Mouse (Mus musculus): ENCODE results near the gene Pyroxd1. TPM values are rescaled to one million over a fixed set of nuclear protein-coding genes. Genes with fewer than 3 reads are reported as not detected.

Pyroxd1 gene
- polyA plus RNA-seq (2015; fragmentation: Nextera tagmentation; extraction: Ambion mirVana), result 13.8 and 18.9 TPM in 2 replicates

DNA sequence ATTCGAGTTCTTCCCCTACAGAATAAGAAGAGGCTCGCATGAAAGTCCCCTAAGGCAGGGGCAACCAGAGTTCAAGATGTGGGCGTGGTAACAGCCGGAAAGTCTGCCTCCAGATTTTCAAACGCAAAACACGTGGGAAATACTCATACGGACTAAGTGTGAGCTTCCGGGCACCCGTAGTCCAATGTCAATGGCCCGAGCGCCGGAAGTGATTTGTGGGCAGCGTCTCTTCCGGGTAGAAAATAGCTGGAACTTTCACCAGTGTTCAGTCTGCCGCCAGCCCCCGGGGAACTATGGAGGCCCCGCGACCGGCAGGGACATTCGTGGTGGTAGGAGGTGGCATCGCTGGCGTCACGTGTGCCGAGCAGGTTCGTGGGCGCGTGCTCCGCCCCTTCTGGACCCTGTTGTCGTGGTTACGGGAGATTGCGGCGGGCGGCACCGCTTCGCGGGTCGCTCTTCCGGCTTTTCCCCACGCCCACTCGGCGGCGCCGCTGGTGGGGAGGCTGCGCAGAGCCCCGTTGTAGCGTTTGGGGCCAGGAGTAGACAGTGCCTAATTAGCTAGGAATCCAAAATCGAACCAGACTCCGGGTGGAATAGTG is at the start of gene Pyroxd1:
TSS of gene Pyroxd1 (plus strand) at position 215 of the 599 bp plus-strand sequence.

DNA sequence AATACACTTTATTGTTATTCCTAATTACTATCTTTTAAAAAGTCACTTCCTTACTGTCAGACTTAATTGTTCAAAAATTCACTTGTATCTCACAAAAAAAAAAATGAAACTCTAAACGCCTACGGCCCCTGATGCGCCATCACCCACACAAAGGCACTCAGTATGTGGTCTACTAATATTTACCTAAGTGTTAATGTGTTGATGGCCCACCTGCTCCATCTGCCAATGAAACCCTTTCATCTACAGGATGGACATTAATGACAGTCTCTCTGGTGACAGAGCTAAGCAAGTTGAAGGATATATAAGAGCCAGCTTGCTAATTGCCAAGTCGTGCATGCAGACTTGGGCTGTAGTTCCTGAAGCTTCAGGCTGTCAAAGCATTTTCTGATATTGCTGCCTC is 47.4 kb upstream of the Pyroxd1 start, which contains the start of gene Iapp:
TSS of gene Iapp (plus strand) at position 326 of the 400 bp plus-strand sequence.

GRCm38 (mm10) chr6:142322881-142323280 is 22.6 kb upstream of the Pyroxd1 start, which contains the start of gene Slco1a5:
Gene Slco1a5, minus strand, starts transcription at chr6:142322981.

DNA sequence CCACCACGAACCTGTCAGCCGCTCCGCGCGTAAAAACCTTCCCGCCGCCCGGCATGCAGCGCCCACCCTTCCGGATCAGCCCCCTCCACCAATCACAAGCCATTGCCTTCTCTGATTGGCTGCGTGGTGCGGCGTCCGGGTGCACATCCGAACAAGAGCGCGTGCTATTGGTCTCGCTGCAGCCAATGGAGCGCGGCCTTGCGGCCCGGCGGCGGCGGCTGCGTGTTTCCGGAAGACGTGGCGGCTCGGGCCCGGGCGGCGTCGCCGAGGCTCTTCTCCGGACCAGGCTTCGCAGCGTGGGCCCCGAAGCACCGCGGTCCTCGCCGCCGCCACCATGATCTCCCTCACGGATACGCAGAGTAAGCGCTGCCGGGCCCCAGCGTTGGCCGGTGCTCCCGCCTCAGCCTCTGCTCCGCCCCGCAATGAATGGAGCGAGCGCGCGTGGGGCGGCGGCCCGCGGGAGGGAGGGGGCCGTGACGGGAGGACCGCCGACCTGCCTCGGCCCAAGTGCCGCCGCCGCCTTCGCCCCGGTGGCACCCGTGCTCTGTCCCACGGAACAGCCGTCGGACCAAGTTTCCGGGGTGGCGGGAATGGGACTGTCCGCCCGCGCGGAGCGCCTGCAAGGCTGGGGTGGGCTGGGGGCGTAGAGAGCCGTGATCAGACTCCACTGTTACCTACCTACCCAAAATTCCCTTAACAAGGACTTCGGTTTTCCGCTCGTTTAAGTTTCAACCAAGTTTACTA is 41.7 kb downstream of the Pyroxd1 start, which contains the start of the genes Recql and Golt1b:
TSS of gene Recql (minus strand) at position 77 of the 744 bp plus-strand sequence.
TSS of gene Golt1b (plus strand) at position 211 of the 744 bp plus-strand sequence.

Other genes starting within 250 kb of the Pyroxd1 start
- gene Slco1a6, start 137.1 kb upstream of the Pyroxd1 start, polyA plus RNA-seq (2015; fragmentation: Nextera tagmentation; extraction: Ambion mirVana), result not detected in 2 replicates
- gene Iapp, start 47.2 kb upstream of the Pyroxd1 start, polyA plus RNA-seq (2015; fragmentation: Nextera tagmentation; extraction: Ambion mirVana), result not detected in 2 replicates
- gene Slco1a5, start 22.7 kb upstream of the Pyroxd1 start, polyA plus RNA-seq (2015; fragmentation: Nextera tagmentation; extraction: Ambion mirVana), result not detected in 2 replicates
- gene Recql, start 41.4 kb downstream of the Pyroxd1 start, polyA plus RNA-seq (2015; fragmentation: Nextera tagmentation; extraction: Ambion mirVana), result 9.9 and 15.0 TPM in 2 replicates
- gene Golt1b, start 41.6 kb downstream of the Pyroxd1 start, polyA plus RNA-seq (2015; fragmentation: Nextera tagmentation; extraction: Ambion mirVana), result 40.7 and 50.1 TPM in 2 replicates
- gene Spx, start 67.8 kb downstream of the Pyroxd1 start, polyA plus RNA-seq (2015; fragmentation: Nextera tagmentation; extraction: Ambion mirVana), result 0.25 and 0.68 TPM in 2 replicates
- 2.9 and 6.7 TPM in 2 replicates for gene Gys2, start 127.5 kb downstream of the Pyroxd1 start, polyA plus RNA-seq (2015; fragmentation: Nextera tagmentation; extraction: Ambion mirVana)
- 93.4 and 100 TPM in 2 replicates for gene Ldhb, start 162.3 kb downstream of the Pyroxd1 start, polyA plus RNA-seq (2015; fragmentation: Nextera tagmentation; extraction: Ambion mirVana)
- 26.7 and 52.3 TPM in 2 replicates for gene Kcnj8, start 226.0 kb downstream of the Pyroxd1 start, polyA plus RNA-seq (2015; fragmentation: Nextera tagmentation; extraction: Ambion mirVana)